Mouse (Mus musculus) gastrocnemius, adult 18-20 months (tissue): ENCODE measurements around the gene Wdr83os. TPM values are rescaled to one million over a fixed set of nuclear protein-coding genes. Genes with fewer than 3 reads are reported as not detected.
A peak's percentile ranks its signal among the peaks of the same experiment; 100 is the strongest.
"Not testable (repeated sequence)": the region's sequence is repeated elsewhere in the genome, so short reads cannot be mapped to it uniquely, and the experiment has no call there.

Source experiments
- DNase-seq: peaks from one replicate; pipeline ENCODE4 v3.0.0; 2021; ENCODE audit warnings: low spot score
- total RNA-seq, 2 experiments: library from RNA; stranded (reverse); gene quantifications; 2 replicates each; pipeline ENCODE4 v1.2.3; 2021

Gene Wdr83os
- total RNA-seq, 2 experiments from 2014 or later: 46.9 to 47.2 TPM

GRCm38 (mm10) chr8:85072364-85072929 lies 8.1 kb upstream of the Wdr83os start:
- no peak for DNase-seq

GRCm38 (mm10) chr8:85073041-85073612 lies 7.4 kb upstream of the Wdr83os start:
- DNase-seq: no peak

DNA sequence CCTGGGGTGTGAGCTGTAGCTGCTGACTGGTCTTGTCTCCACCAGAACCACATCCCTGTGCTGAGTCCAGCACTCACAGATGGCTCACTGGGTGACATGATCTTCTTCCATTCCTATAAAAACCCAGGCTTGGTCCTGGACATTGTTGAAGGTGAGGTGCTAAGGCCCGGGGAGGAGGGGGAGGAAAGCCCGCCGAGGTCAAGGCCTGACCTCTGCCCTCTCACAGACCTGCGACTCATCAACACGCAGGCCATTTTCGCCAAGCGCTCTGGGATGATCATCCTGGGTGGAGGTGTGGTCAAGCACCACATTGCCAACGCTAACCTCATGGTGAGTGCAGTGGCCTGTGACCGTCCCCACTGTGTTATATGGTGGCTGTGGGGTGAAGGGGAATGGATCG lies 6.4 kb upstream of the Wdr83os start:
- DNase-seq: no peak

DNA sequence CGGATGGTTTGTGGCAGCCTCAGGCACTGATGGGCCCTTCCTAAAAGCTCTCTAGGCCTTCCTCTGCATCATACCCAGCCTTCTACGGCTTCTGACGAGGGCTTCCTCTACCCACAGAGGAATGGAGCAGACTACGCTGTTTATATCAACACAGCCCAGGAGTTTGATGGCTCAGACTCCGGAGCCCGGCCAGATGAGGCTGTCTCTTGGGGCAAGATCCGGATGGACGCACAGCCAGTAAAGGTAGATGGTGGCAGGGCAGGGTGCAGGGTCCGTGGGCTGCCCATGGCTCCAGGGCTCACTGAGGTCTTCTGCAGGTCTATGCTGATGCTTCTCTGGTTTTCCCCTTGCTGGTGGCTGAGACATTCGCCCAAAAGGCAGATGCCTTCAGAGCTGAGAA lies 5.9 kb upstream of the Wdr83os start:
- no peak for DNase-seq

GRCm38 (mm10) chr8:85076001-85076400 lies 4.5 kb upstream of the Wdr83os start:
- no peak for DNase-seq

DNA sequence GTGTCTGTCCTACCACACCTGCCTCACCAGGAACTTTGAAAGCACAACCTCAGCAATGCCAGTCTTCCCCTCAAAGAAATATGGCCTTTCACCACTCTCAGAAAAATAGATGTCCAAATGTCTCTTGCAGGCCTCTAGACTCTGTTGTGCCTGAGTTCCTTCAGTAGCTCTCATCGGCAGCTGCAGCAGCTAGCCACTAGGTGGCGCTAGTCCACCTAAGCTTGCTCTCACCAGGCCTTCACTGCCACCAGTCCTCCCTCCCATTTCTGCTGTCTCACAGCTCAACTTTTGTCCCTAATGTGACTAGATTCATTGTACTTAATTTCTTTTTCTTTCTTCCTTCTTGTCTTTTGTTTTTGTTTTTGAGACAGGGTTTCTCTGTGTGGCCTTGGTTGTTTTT lies 3.5 kb upstream of the Wdr83os start:
- DNase-seq: peak; percentile 84

GRCm38 (mm10) chr8:85080214-85080531 lies 367 bp upstream of the Wdr83os start:
- DNase-seq: no peak

DNA sequence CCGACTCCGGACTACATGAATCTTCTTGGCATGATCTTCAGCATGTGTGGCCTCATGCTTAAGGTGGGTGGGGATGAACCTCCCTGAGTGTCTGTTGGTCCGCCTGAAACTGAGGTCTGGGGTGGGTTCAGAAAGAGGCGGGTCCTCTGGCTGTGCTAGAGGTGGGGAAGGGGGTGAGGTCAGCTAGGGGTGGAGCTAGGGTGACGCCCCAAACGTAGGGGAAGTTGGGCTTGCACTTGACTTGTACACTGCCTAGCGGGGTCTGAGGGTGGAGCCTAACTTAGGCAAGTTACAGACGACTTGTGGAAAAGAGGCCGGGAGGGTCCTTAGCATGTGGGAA lies 646 bp downstream of the Wdr83os start, which contains the start of gene Wdr83:
Wdr83 (minus strand) TSS at position 91 of the 340 bp plus-strand sequence.
- DNase-seq: no peak

GRCm38 (mm10) chr8:85082169-85082568 lies 1.6 kb downstream of the Wdr83os start:
- DNase-seq: not testable (repeated sequence)

- DNase-seq: peak; percentile 91
Measured at GRCm38 (mm10) chr8:85083108-85083813, 2.7 kb downstream of the Wdr83os start, which contains the start of gene Man2b1. TSS of gene Man2b1 (plus strand) at chr8:85083270.

DNA sequence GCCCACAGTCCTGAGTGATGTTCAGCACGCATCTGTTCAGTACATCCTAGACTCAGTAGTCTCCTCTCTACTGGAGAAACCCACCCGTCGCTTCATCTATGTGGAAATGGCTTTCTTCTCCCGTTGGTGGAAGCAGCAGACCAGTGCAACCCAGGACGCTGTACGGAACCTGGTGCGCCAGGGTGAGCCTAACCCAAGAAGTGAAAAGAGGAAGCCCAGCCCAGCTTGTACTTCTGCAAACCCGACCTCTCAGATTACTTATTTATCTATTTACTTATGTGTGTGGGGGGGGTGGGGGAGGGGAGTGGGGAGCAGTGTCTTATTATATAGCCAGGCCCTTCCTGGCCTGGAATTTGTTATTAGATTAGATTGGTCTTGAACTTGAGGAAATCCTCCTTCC lies 4.1 kb downstream of the Wdr83os start:
- DNase-seq: no peak

- no peak for DNase-seq
Measured at GRCm38 (mm10) chr8:85086238-85086637, 5.7 kb downstream of the Wdr83os start.

DNA sequence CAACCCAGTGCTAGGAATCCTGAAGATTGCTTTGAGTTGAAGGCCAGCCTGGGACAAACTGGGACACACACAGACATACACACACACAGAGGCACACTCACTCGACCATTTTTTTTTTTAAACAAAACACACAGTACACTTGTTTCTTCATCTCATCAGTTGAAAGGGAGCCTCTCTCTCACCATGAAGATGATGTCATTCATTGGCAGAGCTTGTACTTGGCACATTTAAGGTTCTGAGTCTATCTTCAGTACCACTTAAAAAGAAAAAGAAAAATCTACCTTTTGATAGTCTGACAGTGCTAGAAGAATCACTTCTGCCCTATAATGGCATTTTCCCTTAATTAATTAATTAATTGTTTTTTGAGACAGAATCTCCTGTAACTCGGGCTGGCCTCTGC lies 8.2 kb downstream of the Wdr83os start:
- DNase-seq: no peak

DNA sequence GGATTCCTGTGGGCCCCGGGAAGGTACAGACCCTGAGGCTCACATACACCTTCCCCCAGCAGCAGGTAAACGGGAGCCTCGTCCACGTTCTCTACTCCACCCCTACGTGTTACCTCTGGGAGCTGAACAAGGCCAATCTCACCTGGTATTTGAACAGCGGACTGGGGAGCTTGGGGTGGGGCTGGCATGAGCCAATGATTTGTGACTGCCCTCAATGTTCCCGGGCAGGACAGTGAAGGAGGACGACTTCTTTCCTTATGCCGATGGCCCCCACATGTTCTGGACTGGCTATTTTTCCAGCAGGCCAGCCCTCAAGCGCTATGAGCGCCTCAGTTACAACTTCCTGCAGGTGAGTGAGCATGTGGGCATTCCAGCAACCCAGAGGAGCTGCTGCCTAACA lies 10.3 kb downstream of the Wdr83os start:
- DNase-seq: no peak

- DNase-seq: no peak
Measured at GRCm38 (mm10) chr8:85091526-85092090, 11.1 kb downstream of the Wdr83os start.

GRCm38 (mm10) chr8:85095051-85095450 lies 14.5 kb downstream of the Wdr83os start:
- no peak for DNase-seq

- DNase-seq: no peak
Measured at GRCm38 (mm10) chr8:85095566-85095965, 15.0 kb downstream of the Wdr83os start.

DNA sequence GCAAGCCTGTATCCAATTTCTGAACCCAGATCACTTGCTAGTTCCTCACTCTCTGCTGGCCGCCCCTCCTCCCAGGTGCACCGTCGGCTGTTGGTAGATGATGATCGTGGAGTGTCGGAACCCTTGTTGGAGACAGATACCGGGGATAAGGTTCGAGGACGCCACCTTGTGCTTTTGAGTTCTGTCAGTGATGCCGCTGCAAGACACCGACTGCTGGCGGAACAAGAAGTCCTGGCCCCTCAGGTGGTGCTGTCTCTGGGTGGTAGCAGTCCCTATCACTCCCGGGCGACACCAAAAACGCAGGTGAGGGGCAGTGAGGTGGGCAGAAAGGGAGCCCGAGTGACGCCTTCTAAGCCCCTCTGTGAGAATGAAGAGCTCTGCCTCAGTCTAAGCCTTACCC lies 15.7 kb downstream of the Wdr83os start:
- no peak for DNase-seq

GRCm38 (mm10) chr8:85096850-85097249 lies 16.3 kb downstream of the Wdr83os start:
- no peak for DNase-seq

GRCm38 (mm10) chr8:85100076-85100665 lies 19.6 kb downstream of the Wdr83os start:
- DNase-seq: no peak

GRCm38 (mm10) chr8:85113241-85113640 lies 32.7 kb downstream of the Wdr83os start:
- no peak for DNase-seq

DNA sequence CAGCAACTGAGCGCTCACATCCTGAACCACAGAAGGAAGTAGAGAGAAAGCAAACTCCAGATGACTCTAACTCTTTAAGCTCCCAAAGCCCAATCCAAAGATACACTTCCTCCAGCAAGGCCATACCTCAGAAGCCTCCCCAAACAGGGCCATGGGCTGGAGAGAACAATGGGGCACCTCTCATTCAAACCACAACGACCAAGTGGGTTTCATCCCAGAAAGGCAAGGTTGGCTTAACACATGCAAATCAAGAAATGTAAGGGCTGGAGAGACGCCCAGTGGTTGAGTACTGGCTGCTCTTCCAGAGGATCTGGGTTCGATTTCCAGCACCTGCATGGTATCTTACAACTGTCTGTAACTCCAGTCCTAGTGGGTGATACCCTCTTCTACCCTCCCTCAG lies 35.0 kb downstream of the Wdr83os start:
- DNase-seq: no peak
